Mouse (Mus musculus) lung, embryonic 15.5 days (tissue): Measurements from ENCODE around the gene Sertad2. TPM values are rescaled to one million over a fixed set of nuclear protein-coding genes. Genes with fewer than 3 reads are reported as not detected.

ENCODE experiments used
- ATAC-seq: fragments of 200-750 bp; cut with Nextera tagmentation; 2 replicates; pipeline ENCODE4 v1.8.0; 2017; ENCODE audit warnings: moderate number of reproducible peaks, borderline replicate concordance; ENCODE audit not compliant: low FRiP score, low TSS enrichment; ENCODE audit errors: extremely low read depth
- H3K27ac ChIP-seq: fragments of 300-500 bp; sonication (generic); 2 replicates; pipeline ENCODE4 v1.5.1; 2015; ENCODE audit warnings: moderate library complexity, mild to moderate bottlenecking, inconsistent platforms
- H3K27me3 ChIP-seq: fragments of 300-500 bp; sonication (generic); 2 replicates; pipeline ENCODE4 v1.6.1; 2015; ENCODE audit warnings: inconsistent platforms
- H3K36me3 ChIP-seq: fragments of 300-500 bp; sonication (generic); 2 replicates; pipeline ENCODE4 v1.6.1; 2015; ENCODE audit warnings: inconsistent platforms
- H3K4me1 ChIP-seq: fragments of 300-500 bp; sonication (generic); 2 replicates; pipeline ENCODE4 v1.6.1; 2015; ENCODE audit warnings: inconsistent platforms
- H3K4me2 ChIP-seq: fragments of 300-500 bp; sonication (generic); 2 replicates; pipeline ENCODE4 v1.6.1; 2015; ENCODE audit warnings: inconsistent platforms, mild to moderate bottlenecking, moderate library complexity
- H3K4me3 ChIP-seq: fragments of 300-500 bp; sonication (generic); 2 replicates; pipeline ENCODE4 v1.5.1; 2015; ENCODE audit warnings: mild to moderate bottlenecking, inconsistent platforms
- H3K9ac ChIP-seq: fragments of 300-500 bp; sonication (generic); 2 replicates; pipeline ENCODE4 v1.6.1; 2015; ENCODE audit warnings: inconsistent platforms
- H3K9me3 ChIP-seq: fragments of 300-500 bp; sonication (generic); 2 replicates; pipeline ENCODE4 v1.6.1; 2016; ENCODE audit warnings: inconsistent platforms
- WGBS: fragments of 180-500 bp; shearing (Covaris S2); methylation state at CpG from one replicate; pipeline ENCODE4 v1.1.7; 2015; 5-methylcytosine and 5-hydroxymethylcytosine counted together
- polyA plus RNA-seq: library from polyadenylated mRNA; unstranded; fragments of >200 nt; fragmentation: Nextera tagmentation; extraction: Ambion mirVana; gene quantifications from 2 replicates; pipeline ENCODE4 v1.2.1, GENCODE M21; 2015

Sertad2 gene
- polyA plus RNA-seq, 1 experiment from 2014 or later, result 41.4 TPM

- H3K4me1 ChIP-seq, result peaks cover 12% of the 10 kb centered on the region; the same call in 1 of the 2 replicates
- WGBS, result 48% methylated on average over 3 of the region's 3 CpGs
- no peaks in the 10 kb centered on the region for H3K36me3 ChIP-seq
- peak overlapping the region; percentile 29; the same call in 1 of the 2 replicates for H3K27ac ChIP-seq
- no peaks in the 10 kb centered on the region for H3K27me3 ChIP-seq
- no peaks in the 10 kb centered on the region for H3K9me3 ChIP-seq
- H3K4me3 ChIP-seq, result no peak overlapping the region
- no peak overlapping the region for H3K4me2 ChIP-seq
- ATAC-seq, result no peak
- no peak overlapping the region for H3K9ac ChIP-seq
Measured at GRCm38 (mm10) chr11:20616103-20616502, 73.0 kb downstream of the Sertad2 start.

- no peaks in the 10 kb centered on the region for H3K36me3 ChIP-seq
- no peak overlapping the region for H3K27ac ChIP-seq
- no peaks in the 10 kb centered on the region for H3K9me3 ChIP-seq
- ATAC-seq, result no peak
- H3K4me1 ChIP-seq, result 0 out of 2 replicates have a peak, but pooled peaks cover 4% of the 10 kb centered on the region
- no peak overlapping the region for H3K4me3 ChIP-seq
- WGBS, result 81% methylated on average over 2 of the region's 2 CpGs
- H3K4me2 ChIP-seq, result no peak overlapping the region
- no peak overlapping the region for H3K9ac ChIP-seq
- H3K27me3 ChIP-seq, result no peaks in the 10 kb centered on the region
Measured at GRCm38 (mm10) chr11:20627146-20627545, 84.1 kb downstream of the Sertad2 start.

- no peak overlapping the region for H3K27ac ChIP-seq
- no peaks in the 10 kb centered on the region for H3K9me3 ChIP-seq
- no peak for ATAC-seq
- no peaks in the 10 kb centered on the region for H3K27me3 ChIP-seq
- H3K4me2 ChIP-seq, result no peak overlapping the region
- H3K4me3 ChIP-seq, result no peak overlapping the region
- 14% methylated on average over 2 of the region's 2 CpGs for WGBS
- no peak overlapping the region for H3K9ac ChIP-seq
- no peaks in the 10 kb centered on the region for H3K36me3 ChIP-seq
- peaks cover 8% of the 10 kb centered on the region for H3K4me1 ChIP-seq
Measured at GRCm38 (mm10) chr11:20628216-20628615, 85.2 kb downstream of the Sertad2 start.

- no peaks in the 10 kb centered on the region for H3K36me3 ChIP-seq
- H3K27ac ChIP-seq, result no peak overlapping the region
- WGBS, result 84% methylated on average over 5 of the region's 5 CpGs
- ATAC-seq, result no peak
- H3K9me3 ChIP-seq, result no peaks in the 10 kb centered on the region
- no peaks in the 10 kb centered on the region for H3K27me3 ChIP-seq
- no peak overlapping the region for H3K9ac ChIP-seq
- H3K4me2 ChIP-seq, result no peak overlapping the region
- no peak overlapping the region for H3K4me3 ChIP-seq
- peaks cover 21% of the 10 kb centered on the region for H3K4me1 ChIP-seq
Measured at GRCm38 (mm10) chr11:20629700-20630099, 86.6 kb downstream of the Sertad2 start.

GRCm38 (mm10) chr11:20631026-20631940 lies 88.2 kb downstream of the Sertad2 start:
- H3K27me3 ChIP-seq, result no peaks in the 10 kb centered on the region
- H3K4me1 ChIP-seq, result peaks cover 35% of the 10 kb centered on the region
- H3K9ac ChIP-seq, result peak overlapping the region; percentile 40
- H3K27ac ChIP-seq, result peak overlapping the region; percentile 99
- ATAC-seq, result peak; percentile 91
- no peaks in the 10 kb centered on the region for H3K36me3 ChIP-seq
- H3K4me3 ChIP-seq, result peak overlapping the region; percentile 69
- H3K4me2 ChIP-seq, result peak overlapping the region; percentile 66
- WGBS, result 2% methylated on average over 36 of the region's 36 CpGs
- no peaks in the 10 kb centered on the region for H3K9me3 ChIP-seq

GRCm38 (mm10) chr11:20631941-20632618 lies 89.0 kb downstream of the Sertad2 start:
- Histone ChIP-seq H3K4me2 (peak overlapping the region; percentile 63), H3K4me3 (peak overlapping the region; percentile 69), H3K27ac (peak overlapping the region; percentile 99), H3K9ac (peak overlapping the region; percentile 85), H3K4me1 (peaks cover 40% of the 10 kb centered on the region), H3K36me3 (no peaks in the 10 kb centered on the region), H3K9me3 (no peaks in the 10 kb centered on the region), H3K27me3 (no peaks in the 10 kb centered on the region)
- ATAC-seq, result peak; percentile 94
- WGBS, result 0% methylated on average over 51 of the region's 67 CpGs

- Histone ChIP-seq H3K27me3 (no peaks in the 10 kb centered on the region), H3K4me2 (peak overlapping the region; percentile 63), H3K27ac (peak overlapping the region; percentile 99), H3K4me3 (peak overlapping the region; percentile 69), H3K36me3 (no peaks in the 10 kb centered on the region), H3K9me3 (no peaks in the 10 kb centered on the region), H3K4me1 (peaks cover 40% of the 10 kb centered on the region), H3K9ac (peak overlapping the region; percentile 85)
- ATAC-seq, result no peak
- 1% methylated on average over 13 of the region's 13 CpGs for WGBS
Measured at GRCm38 (mm10) chr11:20632619-20632965, 89.5 kb downstream of the Sertad2 start.

GRCm38 (mm10) chr11:20634543-20634942 lies 91.5 kb downstream of the Sertad2 start:
- no peak for ATAC-seq
- no peak overlapping the region for H3K4me3 ChIP-seq
- 77% methylated on average over 1 of the region's 1 CpGs for WGBS
- no peak overlapping the region for H3K27ac ChIP-seq
- H3K36me3 ChIP-seq, result no peaks in the 10 kb centered on the region
- H3K4me1 ChIP-seq, result peaks cover 47% of the 10 kb centered on the region
- H3K9me3 ChIP-seq, result no peaks in the 10 kb centered on the region
- H3K4me2 ChIP-seq, result no peak overlapping the region
- no peak overlapping the region for H3K9ac ChIP-seq
- no peaks in the 10 kb centered on the region for H3K27me3 ChIP-seq

- Histone ChIP-seq H3K4me3 (no peak overlapping the region), H3K9me3 (no peaks in the 10 kb centered on the region), H3K36me3 (no peaks in the 10 kb centered on the region), H3K27me3 (no peaks in the 10 kb centered on the region), H3K4me1 (peaks cover 58% of the 10 kb centered on the region), H3K4me2 (peak overlapping the region; percentile 38), H3K27ac (peak overlapping the region; percentile 85), H3K9ac (no peak overlapping the region)
- no peak for ATAC-seq
- 38% methylated on average over 6 of the region's 6 CpGs for WGBS
Measured at GRCm38 (mm10) chr11:20635646-20636045, 92.6 kb downstream of the Sertad2 start.

- peaks cover 62% of the 10 kb centered on the region for H3K4me1 ChIP-seq
- no peak overlapping the region for H3K9ac ChIP-seq
- 53% methylated on average over 4 of the region's 4 CpGs for WGBS
- no peaks in the 10 kb centered on the region for H3K9me3 ChIP-seq
- peak overlapping the region; percentile 38 for H3K4me2 ChIP-seq
- H3K27ac ChIP-seq, result peak overlapping the region; percentile 85
- no peaks in the 10 kb centered on the region for H3K27me3 ChIP-seq
- H3K36me3 ChIP-seq, result no peaks in the 10 kb centered on the region
- H3K4me3 ChIP-seq, result no peak overlapping the region
- no peak for ATAC-seq
Measured at GRCm38 (mm10) chr11:20636114-20636513, 93.1 kb downstream of the Sertad2 start.

GRCm38 (mm10) chr11:20637060-20637459 lies 94.0 kb downstream of the Sertad2 start:
- H3K4me2 ChIP-seq, result no peak overlapping the region

GRCm38 (mm10) chr11:20638841-20639240 lies 95.8 kb downstream of the Sertad2 start:
- Histone ChIP-seq H3K4me1 (peaks cover 56% of the 10 kb centered on the region), H3K9ac (no peak overlapping the region)

More at GRCm38 (mm10) chr11:20637060-20637459, 94.0 kb downstream of the Sertad2 start:
- H3K4me3 ChIP-seq, result no peak overlapping the region
- no peaks in the 10 kb centered on the region for H3K36me3 ChIP-seq
- no peak overlapping the region for H3K9ac ChIP-seq
- H3K4me1 ChIP-seq, result peaks cover 62% of the 10 kb centered on the region
- no peak overlapping the region for H3K27ac ChIP-seq
- H3K27me3 ChIP-seq, result no peaks in the 10 kb centered on the region
- no peak for ATAC-seq
- no peaks in the 10 kb centered on the region for H3K9me3 ChIP-seq

More at GRCm38 (mm10) chr11:20638841-20639240, 95.8 kb downstream of the Sertad2 start:
- H3K4me2 ChIP-seq, result no peak overlapping the region
- no peaks in the 10 kb centered on the region for H3K9me3 ChIP-seq
- H3K36me3 ChIP-seq, result no peaks in the 10 kb centered on the region
- H3K27me3 ChIP-seq, result no peaks in the 10 kb centered on the region
- 11% methylated on average over 3 of the region's 3 CpGs for WGBS
- no peak overlapping the region for H3K27ac ChIP-seq
- no peak overlapping the region for H3K4me3 ChIP-seq
- ATAC-seq, result no peak
